Mouse (Mus musculus) gastrocnemius, postnatal 36 days (tissue): ENCODE measurements at regions not wholly inside any gene's neighbourhood (a gene's known extent, or its start where the extent isn't known, plus 50 kb on each side); places are given as distances from the start of the nearest gene placed in this dataset.

Experiments
- DNase-seq, 2 experiments: peaks; one replicate each; pipeline ENCODE4 v3.0.0; 2022
- intact Hi-C: fragments of 180-260 bp; cut with DNase I; formaldehyde crosslinking; loops from one replicate; pipeline ENCODE4 v1.15.1; 2025

- DNase-seq, result no peak
- intact Hi-C loops, result no loop called here
Observed at GRCm38 (mm10) chr11:54195954-54196353, 53.5 kb downstream of the Csf2 start.

- no peak for DNase-seq
- intact Hi-C loops, result no loop called here
Observed at GRCm38 (mm10) chr11:54194733-54195132, 54.7 kb downstream of the Csf2 start.

GRCm38 (mm10) chr11:54192275-54192674 is 57.2 kb downstream of the Csf2 start:
- intact Hi-C loops, result no loop called here
- no peak for DNase-seq

GRCm38 (mm10) chr11:54187826-54188225 is 61.6 kb downstream of the Csf2 start:
- no peak for DNase-seq
- intact Hi-C loops, result no loop called here

GRCm38 (mm10) chr11:54187377-54187776 is 62.1 kb downstream of the Csf2 start:
- no peak for DNase-seq
- intact Hi-C loops, result no loop called here

- intact Hi-C loops, result no loop called here
- no peak for DNase-seq
Observed at GRCm38 (mm10) chr11:54185710-54186325, 63.6 kb downstream of the Csf2 start.

- DNase-seq, result peak in 1 of 2 experiments; percentile 48
- intact Hi-C loops, result no loop called here
Observed at GRCm38 (mm10) chr11:54181696-54182323, 67.7 kb downstream of the Csf2 start.
